Mouse (Mus musculus): ENCODE measurements around the gene Zbtb4. TPM values are rescaled to one million over a fixed set of nuclear protein-coding genes. Genes with fewer than 3 reads are reported as not detected.

Zbtb4 gene
- total and polyA plus RNA-seq, 3 experiments, result 2.4 to 2.7 TPM; not detected in 1

DNA sequence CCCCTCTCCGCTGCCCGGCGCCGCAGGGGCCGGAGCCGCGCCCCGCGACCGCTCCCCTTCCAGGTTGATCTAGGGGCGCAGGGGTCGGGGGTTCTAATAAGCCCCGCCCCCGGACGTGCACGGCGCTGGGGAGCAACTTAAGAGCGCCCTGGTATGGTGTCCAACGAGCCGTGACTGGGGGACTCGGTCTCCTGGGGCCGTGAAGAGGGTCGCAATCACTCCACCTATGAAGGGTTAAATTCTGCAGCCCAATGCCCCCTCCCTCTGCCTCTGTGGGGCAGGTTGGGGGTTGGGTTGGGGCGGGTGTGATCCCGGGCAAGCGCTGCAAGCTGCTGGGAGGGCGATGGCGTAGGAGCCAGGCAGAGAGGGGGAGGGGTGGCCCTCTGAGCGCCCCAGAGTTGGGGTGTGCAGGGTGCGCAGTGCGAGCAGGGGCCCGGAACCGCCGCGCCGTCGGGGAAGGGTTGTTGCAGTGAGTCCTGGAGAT lies 456 bp downstream of the Zbtb4 start:
- H3K36me3 ChIP-seq (ENCODE audit: control insufficient read depth in 1 of 2, insufficient read depth in 2 of 2, low read length in 2 of 2), result peaks cover 0 to 2% of the 10 kb centered on the region in 2 experiments; a peak in 1 of 4 replicates
- H3K9ac ChIP-seq (ENCODE audit: control insufficient read depth, low read depth, low read length, poor library complexity, severe bottlenecking), result peak overlapping the region; percentile 94
- peak overlapping the region; percentile 84 to 90 for H3K4me3 ChIP-seq (ENCODE audit: control insufficient read depth in 1 of 2, insufficient read depth in 1 of 2, low read depth in 2 of 2, low read length in 2 of 2)
- H3K27ac ChIP-seq (ENCODE audit: control insufficient read depth, low read depth, low read length), result peak overlapping the region; percentile 46
- no peaks in the 10 kb centered on the region for H3K27me3 ChIP-seq (ENCODE audit: control insufficient read depth in 1 of 2, insufficient read depth in 2 of 2, low read length in 2 of 2)
- no peak for TF ChIP-seq USF1 (IDR thresholded peaks at IDR 0.05; ENCODE audit: low read depth, low read length)
- TF ChIP-seq ZC3H11A (IDR thresholded peaks at IDR 0.05; ENCODE audit: low read depth, low read length), result no peak
- peak; percentile 45 to 46; a peak in 2 of 4 replicates for TF ChIP-seq POLR2A (IDR thresholded peaks at IDR 0.05; ENCODE audit: control insufficient read depth in 1 of 2, insufficient read depth in 1 of 2, low read depth in 1 of 2, low read length in 2 of 2, poor library complexity in 1 of 2)
- no peak for TF ChIP-seq SMC3 (IDR thresholded peaks at IDR 0.05; ENCODE audit: low read depth, low read length)
- peak; percentile 89 for TF ChIP-seq MAZ (IDR thresholded peaks at IDR 0.05; ENCODE audit: low read depth, low read length)
- TF ChIP-seq ZMIZ1 (IDR thresholded peaks at IDR 0.05; ENCODE audit: low read depth, low read length), result peak; percentile 46; the same call in 1 of the 2 replicates
- 0 out of 2 replicates have a peak, but pooled peaks have one; percentile 4 for TF ChIP-seq BHLHE40 (IDR thresholded peaks at IDR 0.05; ENCODE audit: borderline replicate concordance, low read depth, low read length)
- TF ChIP-seq NELFE (IDR thresholded peaks at IDR 0.05; ENCODE audit: low read depth, low read length), result peak; percentile 30; the same call in 1 of the 2 replicates
- TF ChIP-seq TCF12 (IDR thresholded peaks at IDR 0.05; ENCODE audit: low read depth, low read length), result peak; percentile 34
- peak; percentile 56; the same call in 1 of the 2 replicates for TF ChIP-seq TBP (IDR thresholded peaks at IDR 0.05; ENCODE audit: low read depth, low read length)
- peak; percentile 46 for TF ChIP-seq NRF1 (IDR thresholded peaks at IDR 0.05; ENCODE audit: insufficient read depth, low read depth, low read length, poor library complexity, severe bottlenecking)
- 0 out of 2 replicates have a peak, but pooled peaks have one; percentile 19 for TF ChIP-seq ELF1 (IDR thresholded peaks at IDR 0.05; ENCODE audit: low read depth, low read length)
- TF ChIP-seq MAX (IDR thresholded peaks at IDR 0.05; ENCODE audit: low read length), result no peak
- no peak for TF ChIP-seq ZKSCAN1 (IDR thresholded peaks at IDR 0.05; ENCODE audit: low read depth, low read length)
- peak; percentile 46; the same call in 1 of the 2 replicates for TF ChIP-seq HCFC1 (IDR thresholded peaks at IDR 0.05; ENCODE audit: low read depth, low read length)
- no peak for TF ChIP-seq RAD21 (IDR thresholded peaks at IDR 0.05; ENCODE audit: low read depth, low read length)
- peak; percentile 52; the same call in 1 of the 2 replicates for TF ChIP-seq MXI1 (IDR thresholded peaks at IDR 0.05; ENCODE audit: low read depth, low read length)
- TF ChIP-seq MYB (IDR thresholded peaks at IDR 0.05; ENCODE audit: low read depth, low read length), result no peak
- 0 out of 2 replicates have a peak, but pooled peaks have one; percentile 7 for TF ChIP-seq RCOR1 (IDR thresholded peaks at IDR 0.05; ENCODE audit: low read depth, low read length)
- TF ChIP-seq CTCF (IDR thresholded peaks at IDR 0.05 in 2 of 3, conservative IDR thresholded peaks at IDR 0.05 in 1 of 3; ENCODE audit: control insufficient read depth in 1 of 3, insufficient read depth in 1 of 3, low read depth in 2 of 3, low read length in 3 of 3, poor library complexity in 1 of 3, severe bottlenecking in 1 of 3), result no peak
- TF ChIP-seq TAL1 (IDR thresholded peaks at IDR 0.05; ENCODE audit: low read length), result no peak
- TF ChIP-seq POLR2AphosphoS5 (IDR thresholded peaks at IDR 0.05; ENCODE audit: borderline replicate concordance, low read depth, low read length), result no peak
- TF ChIP-seq SIN3A (IDR thresholded peaks at IDR 0.05; ENCODE audit: low read length), result peak; percentile 69
- TF ChIP-seq UBTF (IDR thresholded peaks at IDR 0.05; ENCODE audit: borderline replicate concordance, insufficient read depth, low read depth, low read length), result 0 out of 2 replicates have a peak, but pooled peaks have one; percentile 66
- TF ChIP-seq ETS1 (IDR thresholded peaks at IDR 0.05; ENCODE audit: low read depth, low read length), result peak; percentile 14; the same call in 1 of the 2 replicates
- H3K4me1 ChIP-seq (ENCODE audit: control insufficient read depth in 1 of 2, insufficient read depth in 2 of 2, low read length in 2 of 2), result peaks cover 2 to 15% of the 10 kb centered on the region in 2 experiments; a peak in 2 of 4 replicates
- H3K79me2 ChIP-seq (ENCODE audit: control insufficient read depth, insufficient read depth, low read length, poor library complexity), result peaks cover 8% of the 10 kb centered on the region
- no peaks in the 10 kb centered on the region for H3K9me3 ChIP-seq (replicated peaks; ENCODE audit: insufficient read depth, low read length)
- peak; percentile 87 for DNase-seq (ENCODE audit: low read depth, low spot score)

Measured in MEL (cell line).